Mouse (Mus musculus): Measurements from ENCODE around the gene Dcaf1.

- TF ChIP-seq CTCF (IDR thresholded peaks at IDR 0.05; ENCODE audit: low read depth) (no peak), EP300 (optimal IDR thresholded peaks at IDR 0.05) (no peak)
Observed at GRCm38 (mm10) chr9:106906597-106906996, 84.9 kb downstream of the Dcaf1 start.
